Mouse (Mus musculus) olfactory bulb, adult 2 months (tissue): ENCODE results near the gene 4930412O13Rik. TPM values are rescaled to one million over a fixed set of nuclear protein-coding genes. Genes with fewer than 3 reads are reported as not detected.

Source experiments
- H3K27ac ChIP-seq: fragments of 200-500 bp; 2 replicates; pipeline ENCODE4 v1.5.1; 2012; ENCODE audit warnings: low read depth, low read length; ENCODE audit not compliant: insufficient read depth
- H3K4me1 ChIP-seq: fragments of 200-500 bp; 2 replicates; pipeline ENCODE4 v1.6.1; 2012; ENCODE audit warnings: low read length; ENCODE audit not compliant: control insufficient read depth, insufficient read depth
- H3K4me3 ChIP-seq: fragments of 200-500 bp; 2 replicates; pipeline ENCODE4 v1.5.1; 2012; ENCODE audit warnings: mild to moderate bottlenecking, low read depth, low read length, moderate library complexity; ENCODE audit not compliant: insufficient read depth
- CTCF ChIP-seq: fragments of 200-500 bp; IDR thresholded peaks from 2 replicates; pipeline ENCODE4 v1.5.1; 2012; ENCODE audit warnings: low read depth, mild to moderate bottlenecking, low read length, moderate library complexity; ENCODE audit not compliant: insufficient read depth
- POLR2A ChIP-seq: fragments of 200-500 bp; IDR thresholded peaks from 2 replicates; pipeline ENCODE4 v1.6.1; 2012; ENCODE audit warnings: mild to moderate bottlenecking, low read depth, low read length, moderate library complexity; ENCODE audit not compliant: insufficient read depth
- WGBS: fragments of 180-500 bp; shearing (Covaris S2); methylation state at CpG from one replicate; pipeline ENCODE4 v1.1.7; 2018; 5-methylcytosine and 5-hydroxymethylcytosine counted together
- polyA plus RNA-seq: library from polyadenylated mRNA; stranded (reverse); fragments of >200 nt; gene quantifications from 2 replicates; pipeline ENCODE4 v1.2.4, GENCODE M21; 2012; ENCODE audit warnings: low replicate concordance; ENCODE audit not compliant: missing spikeins, insufficient read depth, insufficient read length

4930412O13Rik gene
- polyA plus RNA-seq, 1 experiment: not detected

- Histone ChIP-seq H3K4me1 (no peaks in the 10 kb centered on the region), H3K27ac (no peak overlapping the region), H3K4me3 (no peak overlapping the region)
- TF ChIP-seq POLR2A (no peak), CTCF (no peak)
- 89% methylated on average over 9 of the region's 9 CpGs for WGBS
Observed at GRCm38 (mm10) chr2:9917602-9918001, 36.5 kb downstream of the 4930412O13Rik start.

- no peaks in the 10 kb centered on the region for H3K4me1 ChIP-seq
- H3K27ac ChIP-seq: no peak overlapping the region
- no peak overlapping the region for H3K4me3 ChIP-seq
- no peak for TF ChIP-seq POLR2A
- WGBS: 95% methylated on average over 17 of the region's 17 CpGs
Observed at GRCm38 (mm10) chr2:9918691-9919471, 37.8 kb downstream of the 4930412O13Rik start.

- Histone ChIP-seq H3K4me3 (no peak overlapping the region), H3K27ac (no peak overlapping the region), H3K4me1 (no peaks in the 10 kb centered on the region; the same call in 1 of the 2 replicates)
- TF ChIP-seq POLR2A (no peak), CTCF (no peak)
- 32% methylated on average over 7 of the region's 7 CpGs for WGBS
Observed at GRCm38 (mm10) chr2:9926194-9926904, 45.3 kb downstream of the 4930412O13Rik start.

- Histone ChIP-seq H3K4me3 (no peak overlapping the region), H3K27ac (no peak overlapping the region), H3K4me1 (no peaks in the 10 kb centered on the region; the same call in 1 of the 2 replicates)
- 71% methylated on average over 4 of the region's 4 CpGs for WGBS
- TF ChIP-seq POLR2A (no peak), CTCF (no peak)
Observed at GRCm38 (mm10) chr2:9926905-9927283, 45.8 kb downstream of the 4930412O13Rik start.

Other genes starting within 250 kb of the 4930412O13Rik start
- gene 9230102O04Rik, start 8.3 kb downstream of the 4930412O13Rik start, polyA plus RNA-seq: not detected in 2 replicates
- not detected in 2 replicates for gene Gata3, start 8.8 kb downstream of the 4930412O13Rik start, polyA plus RNA-seq
- not detected in 2 replicates for gene Taf3, start 167.3 kb downstream of the 4930412O13Rik start, polyA plus RNA-seq
- gene Atp5c1, start 199.3 kb downstream of the 4930412O13Rik start, polyA plus RNA-seq: 349 TPM in 1 of 2 replicates, not detected in the other
- gene Kin, start 199.3 kb downstream of the 4930412O13Rik start, polyA plus RNA-seq: not detected in 2 replicates